Mouse (Mus musculus): Measurements from ENCODE around the gene Scfd2. TPM values are rescaled to one million over a fixed set of nuclear protein-coding genes. Genes with fewer than 3 reads are reported as not detected.

Scfd2 gene
- polyA plus RNA-seq, 1 experiment from 2014 or later = 21.6 TPM

DNA sequence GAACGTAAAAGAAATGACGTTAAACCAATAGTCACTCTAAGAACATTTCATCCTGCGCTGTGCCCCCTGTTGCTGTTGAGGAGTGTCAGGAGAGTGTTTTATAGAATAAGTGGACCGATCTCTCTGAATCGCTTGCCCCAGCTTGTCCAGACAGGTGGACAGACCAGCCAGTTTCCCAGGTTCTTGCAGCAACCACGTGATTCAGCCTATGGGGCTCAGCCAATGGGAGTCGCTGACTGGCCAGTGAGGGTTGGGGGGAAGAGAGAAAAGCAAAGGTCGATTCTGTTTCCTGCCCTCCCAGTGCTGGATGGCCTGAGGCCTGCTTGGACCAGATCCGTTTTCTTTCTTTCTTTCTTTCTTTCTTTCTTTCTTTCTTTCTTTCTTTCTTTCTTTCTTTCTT is 359.8 kb downstream of the Scfd2 start:
- no peak overlapping the region for H3K4me3 ChIP-seq
- H3K4me2 ChIP-seq (replicated peaks) = no peak overlapping the region
- H3K9ac ChIP-seq = no peak overlapping the region
- peaks cover 9% of the 10 kb centered on the region; the same call in 1 of the 2 replicates for H3K4me1 ChIP-seq
- H3K36me3 ChIP-seq = no peaks in the 10 kb centered on the region
- H3K27ac ChIP-seq = no peak overlapping the region
- H3K9me3 ChIP-seq = no peaks in the 10 kb centered on the region
- WGBS = 76% methylated on average over 9 of the region's 9 CpGs
- ATAC-seq (ENCODE audit: low FRiP score, low read depth) = no peak
- H3K27me3 ChIP-seq (replicated peaks) = no peaks in the 10 kb centered on the region

DNA sequence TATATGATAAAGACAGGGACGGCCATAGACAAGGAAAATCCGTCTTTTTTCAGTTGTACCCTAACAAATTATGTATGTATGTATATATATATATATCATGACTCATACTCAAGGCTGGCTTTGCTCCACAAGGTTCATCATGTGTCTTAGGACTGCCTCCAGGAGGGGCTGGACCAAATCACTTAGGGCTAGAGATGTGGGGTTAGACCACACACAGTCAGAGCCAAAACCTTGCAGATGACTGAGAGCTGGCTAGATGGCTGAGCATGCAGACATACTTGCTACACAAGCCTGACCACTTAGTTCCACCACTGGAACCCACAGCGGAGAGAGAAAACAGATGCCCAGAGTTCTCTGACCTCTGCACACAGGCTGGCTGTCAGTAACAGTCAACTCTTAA is 363.5 kb downstream of the Scfd2 start:
- Histone ChIP-seq H3K9ac (no peak overlapping the region), H3K36me3 (no peaks in the 10 kb centered on the region), H3K27me3 (replicated peaks) (no peaks in the 10 kb centered on the region), H3K4me2 (replicated peaks) (no peak overlapping the region), H3K4me3 (no peak overlapping the region), H3K27ac (no peak overlapping the region), H3K9me3 (no peaks in the 10 kb centered on the region), H3K4me1 (no peaks in the 10 kb centered on the region)
- 87% methylated on average over 3 of the region's 3 CpGs for WGBS
- no peak for ATAC-seq (ENCODE audit: low FRiP score, low read depth)

DNA sequence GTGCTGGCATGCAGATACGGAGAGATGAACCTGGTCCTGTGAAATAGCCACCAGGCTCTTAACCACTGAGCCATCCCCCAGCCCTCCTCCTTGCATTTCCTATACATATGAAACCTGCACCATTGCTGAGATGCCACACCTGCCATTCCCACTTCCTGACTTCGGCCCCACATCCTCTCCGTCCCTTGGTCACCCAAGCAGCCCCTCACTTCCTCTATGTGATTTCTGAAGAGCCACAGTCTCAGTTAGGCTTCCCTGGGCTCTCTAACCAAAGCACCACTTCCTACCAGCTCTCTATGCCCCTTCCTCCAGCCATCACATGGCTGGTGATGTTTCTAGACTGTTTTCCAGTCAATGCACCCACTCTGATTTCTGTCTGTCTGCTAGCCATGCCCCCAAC is 364.9 kb downstream of the Scfd2 start:
- Histone ChIP-seq H3K36me3 (no peaks in the 10 kb centered on the region), H3K4me3 (no peak overlapping the region), H3K27ac (no peak overlapping the region), H3K27me3 (replicated peaks) (no peaks in the 10 kb centered on the region), H3K4me1 (peaks cover 5% of the 10 kb centered on the region), H3K9me3 (no peaks in the 10 kb centered on the region), H3K4me2 (replicated peaks) (no peak overlapping the region), H3K9ac (no peak overlapping the region)
- ATAC-seq (ENCODE audit: low FRiP score, low read depth) = no peak
- 99% methylated on average over 3 of the region's 3 CpGs for WGBS

DNA sequence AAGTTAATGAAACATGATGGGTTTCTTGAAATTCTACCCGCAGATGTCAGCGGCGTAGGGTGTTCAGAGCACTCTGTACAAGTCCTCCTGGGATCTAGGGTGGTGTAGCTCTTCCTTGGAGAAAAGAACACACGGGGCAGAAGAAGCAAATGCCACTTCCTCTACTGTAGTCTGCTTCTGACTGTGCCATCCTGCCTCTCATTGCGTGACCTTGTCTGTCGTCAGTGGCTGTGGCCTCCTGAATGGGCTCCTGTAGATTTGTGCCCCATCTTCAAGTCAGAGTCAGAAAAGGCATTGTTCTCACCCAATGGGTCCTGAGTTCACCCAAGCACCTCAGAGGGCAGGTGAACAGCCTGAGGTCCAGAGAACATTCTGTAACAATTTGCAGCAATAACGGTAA is 367.0 kb downstream of the Scfd2 start:
- H3K36me3 ChIP-seq = no peaks in the 10 kb centered on the region
- no peaks in the 10 kb centered on the region for H3K27me3 ChIP-seq (replicated peaks)
- H3K4me1 ChIP-seq = peaks cover 8% of the 10 kb centered on the region
- no peak for ATAC-seq (ENCODE audit: low FRiP score, low read depth)
- H3K4me3 ChIP-seq = no peak overlapping the region
- WGBS = 92% methylated on average over 7 of the region's 7 CpGs
- H3K4me2 ChIP-seq (replicated peaks) = no peak overlapping the region
- no peak overlapping the region for H3K27ac ChIP-seq
- no peak overlapping the region for H3K9ac ChIP-seq
- H3K9me3 ChIP-seq = no peaks in the 10 kb centered on the region

DNA sequence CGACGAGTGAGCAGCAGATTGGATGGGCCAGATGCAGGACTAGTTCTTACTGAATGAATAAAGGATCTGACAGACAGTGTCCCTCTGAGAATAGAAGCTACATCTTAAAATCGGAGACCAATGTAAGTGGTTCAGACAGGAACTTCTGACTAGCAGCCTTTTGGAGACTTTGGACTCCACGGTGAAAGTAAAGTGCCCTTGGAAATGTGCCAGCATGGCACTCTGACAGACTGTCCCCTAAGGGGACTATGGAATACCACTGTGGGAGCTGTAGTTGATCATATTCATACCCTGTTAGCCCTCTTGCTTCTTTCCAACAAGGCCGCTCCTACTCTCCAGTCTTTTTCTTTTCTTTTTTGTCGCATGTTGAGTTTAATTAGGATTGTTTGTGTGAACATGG is 368.4 kb downstream of the Scfd2 start:
- Histone ChIP-seq H3K4me2 (replicated peaks) (no peak overlapping the region), H3K36me3 (no peaks in the 10 kb centered on the region), H3K9me3 (no peaks in the 10 kb centered on the region), H3K9ac (no peak overlapping the region), H3K27me3 (replicated peaks) (no peaks in the 10 kb centered on the region), H3K4me3 (no peak overlapping the region), H3K27ac (no peak overlapping the region), H3K4me1 (peaks cover 8% of the 10 kb centered on the region)
- no peak for ATAC-seq (ENCODE audit: low FRiP score, low read depth)
- 85% methylated on average over 6 of the region's 6 CpGs for WGBS

DNA sequence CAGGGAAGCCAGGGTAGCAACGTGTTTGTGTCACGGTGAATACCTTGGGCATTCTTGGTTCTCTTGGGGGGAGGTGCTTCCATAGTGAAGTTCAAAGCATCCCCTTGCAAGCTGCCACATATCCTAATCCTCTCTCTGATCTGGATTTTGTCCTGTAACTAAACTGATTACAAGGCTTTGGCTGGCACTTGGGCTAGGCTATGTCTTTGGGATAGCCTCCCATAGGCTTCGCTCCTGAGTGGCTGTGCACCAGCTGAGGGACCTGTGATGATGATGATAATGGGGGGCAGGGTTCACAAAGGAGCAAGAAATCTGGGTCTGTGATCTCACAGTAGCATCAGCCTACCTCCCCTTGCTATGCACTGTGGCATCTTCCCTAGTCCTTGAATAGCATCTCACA is 369.5 kb downstream of the Scfd2 start:
- Histone ChIP-seq H3K9me3 (no peaks in the 10 kb centered on the region), H3K36me3 (no peaks in the 10 kb centered on the region), H3K4me3 (no peak overlapping the region), H3K4me2 (replicated peaks) (peak overlapping the region; percentile 43), H3K27me3 (replicated peaks) (no peaks in the 10 kb centered on the region), H3K9ac (no peak overlapping the region), H3K4me1 (peaks cover 8% of the 10 kb centered on the region), H3K27ac (no peak overlapping the region)
- no peak for ATAC-seq (ENCODE audit: low FRiP score, low read depth)
- 62% methylated on average over 3 of the region's 3 CpGs for WGBS

DNA sequence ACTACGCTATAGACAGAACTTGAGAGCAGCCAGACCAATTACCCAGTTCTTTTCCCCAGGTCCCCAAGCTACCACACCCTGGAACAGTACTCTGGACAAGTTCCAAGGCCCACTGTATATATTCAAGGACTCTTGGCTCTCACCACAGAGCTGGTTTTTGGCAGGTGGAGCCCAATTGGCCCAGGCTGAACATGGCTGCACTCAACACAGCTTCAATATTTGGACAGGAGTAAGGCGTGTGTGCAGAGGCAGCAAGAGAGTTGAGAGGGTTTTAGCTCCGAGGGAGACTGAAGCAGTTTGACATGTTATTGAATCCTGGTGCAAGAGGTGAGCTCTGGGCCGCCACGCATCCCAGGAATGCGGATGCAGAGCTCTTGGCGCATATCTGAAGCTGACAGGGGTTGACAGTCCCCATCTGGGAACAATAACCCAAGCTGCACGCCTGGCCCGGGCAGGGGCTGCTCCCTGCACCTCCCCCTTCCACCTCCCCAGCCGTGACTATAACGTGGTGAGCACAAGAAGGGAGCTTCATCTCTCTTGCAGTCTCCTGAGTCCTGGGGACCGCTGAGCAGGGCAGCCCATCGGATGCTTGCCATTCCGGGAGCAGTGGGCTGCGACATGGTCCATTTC is 370.1 kb downstream of the Scfd2 start:
- WGBS = 48% methylated on average over 15 of the region's 15 CpGs
- Histone ChIP-seq H3K4me3 (no peak overlapping the region), H3K4me2 (replicated peaks) (peak overlapping the region; percentile 43), H3K4me1 (peaks cover 8% of the 10 kb centered on the region), H3K36me3 (no peaks in the 10 kb centered on the region), H3K27ac (no peak overlapping the region), H3K9ac (no peak overlapping the region), H3K9me3 (no peaks in the 10 kb centered on the region), H3K27me3 (replicated peaks) (no peaks in the 10 kb centered on the region)
- ATAC-seq (ENCODE audit: low FRiP score, low read depth) = no peak

DNA sequence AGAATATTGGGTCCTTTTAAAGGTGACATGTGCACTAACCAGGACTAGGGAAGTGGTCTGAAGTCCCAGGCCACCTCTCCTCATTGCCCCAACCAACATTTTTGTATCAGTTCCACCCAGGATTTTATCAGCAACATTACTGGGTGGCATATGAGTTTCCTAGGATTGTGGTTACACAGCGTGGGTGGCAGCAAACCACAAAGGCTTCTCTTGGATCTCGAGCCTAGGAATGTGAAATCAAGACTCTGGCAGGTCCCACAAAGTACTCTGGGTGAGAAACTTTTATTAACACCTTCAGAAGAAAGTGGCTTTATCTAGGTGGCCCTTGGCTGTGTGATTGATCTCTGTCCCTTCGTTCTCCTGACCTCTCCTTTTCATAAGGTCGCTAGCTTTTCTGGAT is 371.2 kb downstream of the Scfd2 start:
- H3K27me3 ChIP-seq (replicated peaks) = no peaks in the 10 kb centered on the region
- no peak overlapping the region for H3K4me3 ChIP-seq
- no peak for ATAC-seq (ENCODE audit: low FRiP score, low read depth)
- no peak overlapping the region for H3K9ac ChIP-seq
- H3K9me3 ChIP-seq = no peaks in the 10 kb centered on the region
- WGBS = 80% methylated on average over 4 of the region's 4 CpGs
- peaks cover 12% of the 10 kb centered on the region for H3K4me1 ChIP-seq
- H3K27ac ChIP-seq = no peak overlapping the region
- H3K36me3 ChIP-seq = no peaks in the 10 kb centered on the region
- H3K4me2 ChIP-seq (replicated peaks) = no peak overlapping the region

DNA sequence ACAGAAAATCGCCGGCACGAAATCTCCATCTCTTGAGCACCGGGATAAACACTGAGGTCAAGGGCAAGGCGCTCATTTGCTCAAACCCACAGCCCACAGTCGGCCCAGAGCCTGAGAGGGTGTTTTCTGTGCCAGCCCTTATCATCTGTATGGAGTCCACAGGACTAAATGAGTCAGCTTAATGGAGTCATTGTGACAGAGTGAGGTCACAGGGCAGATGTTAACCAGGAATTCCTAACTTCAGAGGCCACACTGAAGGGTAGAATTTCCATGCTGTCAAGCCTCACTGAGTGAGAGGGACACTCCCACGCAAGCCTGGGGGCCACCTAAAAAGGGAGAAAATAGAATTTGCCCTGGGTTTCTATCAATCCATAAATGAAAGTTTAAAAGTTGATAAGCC is 371.7 kb downstream of the Scfd2 start:
- Histone ChIP-seq H3K27me3 (replicated peaks) (no peaks in the 10 kb centered on the region), H3K9ac (no peak overlapping the region), H3K27ac (no peak overlapping the region), H3K4me1 (peaks cover 12% of the 10 kb centered on the region), H3K9me3 (no peaks in the 10 kb centered on the region), H3K4me3 (no peak overlapping the region), H3K4me2 (replicated peaks) (no peak overlapping the region), H3K36me3 (no peaks in the 10 kb centered on the region)
- no peak for ATAC-seq (ENCODE audit: low FRiP score, low read depth)
- 74% methylated on average over 7 of the region's 7 CpGs for WGBS

DNA sequence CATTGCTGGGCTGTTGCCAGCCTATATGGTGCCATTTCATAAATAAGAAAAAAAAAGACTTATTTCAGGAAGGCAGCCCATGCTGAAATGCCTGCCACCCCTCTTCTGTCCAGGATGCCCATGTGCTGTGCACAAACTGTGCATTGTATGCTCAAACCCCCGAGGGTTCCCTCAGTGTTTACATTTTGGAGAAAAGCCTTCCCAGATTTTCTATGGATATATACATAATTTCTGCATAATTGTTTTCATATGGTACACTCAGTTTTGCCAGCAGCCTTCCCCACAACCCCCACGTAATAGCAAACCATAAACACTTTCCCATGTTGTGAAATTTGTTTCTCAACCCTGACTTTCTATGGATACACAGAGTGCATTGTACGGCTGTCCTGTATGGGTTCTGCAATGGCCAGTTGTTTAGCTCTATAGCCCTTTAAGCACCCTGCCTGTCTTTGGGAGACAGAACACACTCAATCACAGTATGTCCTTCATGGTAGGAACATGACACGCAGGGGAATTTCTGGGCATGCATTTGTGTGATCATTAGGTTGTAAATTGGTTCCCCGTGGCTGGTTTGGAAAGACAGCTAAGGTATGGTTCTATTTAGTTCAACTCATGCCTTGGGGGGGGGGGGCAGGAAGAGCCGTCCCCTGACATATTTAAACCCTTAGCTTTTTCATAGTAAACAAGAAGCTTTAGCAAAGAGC is 372.5 kb downstream of the Scfd2 start:
- no peak overlapping the region for H3K9ac ChIP-seq
- WGBS = 83% methylated on average over 6 of the region's 6 CpGs
- no peak overlapping the region for H3K4me3 ChIP-seq
- H3K36me3 ChIP-seq = no peaks in the 10 kb centered on the region
- no peaks in the 10 kb centered on the region for H3K9me3 ChIP-seq
- ATAC-seq (ENCODE audit: low FRiP score, low read depth) = no peak
- H3K4me1 ChIP-seq = peaks cover 12% of the 10 kb centered on the region
- H3K4me2 ChIP-seq (replicated peaks) = no peak overlapping the region
- no peaks in the 10 kb centered on the region for H3K27me3 ChIP-seq (replicated peaks)
- H3K27ac ChIP-seq = no peak overlapping the region

DNA sequence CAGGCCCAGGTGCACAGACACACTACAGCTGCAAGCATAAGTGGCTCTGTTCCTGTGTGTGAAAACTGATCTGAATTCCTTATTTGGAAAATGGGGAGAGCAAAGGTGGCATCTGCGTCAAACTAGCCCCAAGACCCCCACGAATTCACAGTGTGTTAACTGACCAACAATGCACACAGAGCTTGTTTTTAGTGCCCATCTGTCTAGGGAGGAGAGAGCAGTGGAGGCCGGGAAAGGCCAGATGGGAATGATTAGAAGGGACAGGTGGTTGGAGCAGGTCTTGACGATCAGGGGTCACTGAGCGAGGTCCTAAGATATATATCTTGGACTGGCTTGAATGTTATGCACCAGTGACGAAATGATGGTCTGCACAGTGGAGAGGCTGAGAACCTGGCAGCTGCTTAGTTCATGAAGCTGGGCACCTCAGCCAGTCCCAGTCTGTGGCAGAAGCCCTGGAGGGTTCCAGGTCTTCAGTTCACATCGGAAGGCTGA is 375.7 kb downstream of the Scfd2 start:
- no peak overlapping the region for H3K9ac ChIP-seq
- H3K27me3 ChIP-seq (replicated peaks) = no peaks in the 10 kb centered on the region
- H3K4me3 ChIP-seq = no peak overlapping the region
- no peak overlapping the region for H3K27ac ChIP-seq
- H3K9me3 ChIP-seq = no peaks in the 10 kb centered on the region
- peaks cover 4% of the 10 kb centered on the region; the same call in 1 of the 2 replicates for H3K4me1 ChIP-seq
- whole genome bisulfite sequencing = 39% methylated on average over 7 of the region's 7 CpGs
- 0 out of 2 replicates have a peak, but pooled peaks have one; percentile 29 for ATAC-seq (ENCODE audit: low FRiP score, low read depth)
- no peak overlapping the region for H3K4me2 ChIP-seq (replicated peaks)
- H3K36me3 ChIP-seq = no peaks in the 10 kb centered on the region

Data from neural tube, embryonic 12.5 days (tissue).